In genomic region chr9:21237368-21238003, GRCm38 (mm10) we compare ENCODE assay signal across 8 mouse cellular contexts. TPM values are rescaled to one million over a fixed set of nuclear protein-coding genes. Genes with fewer than 3 reads are reported as not detected.
DNase-seq lines count a peak whose midpoint lies in the region; ATAC-seq lines count a peak whose summit lies in the region.

No protein-coding gene starts in this region.

- H3K9ac ChIP-seq in forebrain, embryonic 11.5 days (ENCODE audit: low read length): peak overlapping the region; percentile 98
- peak overlapping the region; percentile 98 for H3K9ac ChIP-seq in intestine, embryonic 15.5 days

- H3K4me2 ChIP-seq in forebrain, embryonic 11.5 days (ENCODE audit: low read depth, low read length, severe bottlenecking): peak overlapping the region; percentile 82
- H3K4me2 ChIP-seq in intestine, embryonic 15.5 days (replicated peaks): peak overlapping the region; percentile 76

- peak overlapping the region; percentile 95 for H3K4me3 ChIP-seq in forebrain, embryonic 11.5 days (ENCODE audit: low read depth, low read length)
- peak overlapping the region; percentile 97 for H3K4me3 ChIP-seq in intestine, embryonic 15.5 days (replicated peaks)

- peaks cover 6% of the 10 kb centered on the region; the same call in 1 of the 2 replicates for H3K27me3 ChIP-seq in forebrain, embryonic 11.5 days (ENCODE audit: control insufficient read depth, insufficient read depth, low read length)
- H3K27me3 ChIP-seq in intestine, embryonic 15.5 days (replicated peaks): 0 out of 2 replicates have a peak, but pooled peaks cover 4% of the 10 kb centered on the region

- H3K9me3 ChIP-seq in forebrain, embryonic 11.5 days (ENCODE audit: control insufficient read depth, low read length): no peaks in the 10 kb centered on the region
- H3K9me3 ChIP-seq in intestine, embryonic 15.5 days: no peaks in the 10 kb centered on the region

- peaks cover 10% of the 10 kb centered on the region for H3K4me1 ChIP-seq in forebrain, embryonic 11.5 days (replicated peaks; ENCODE audit: control insufficient read depth, insufficient read depth, low read length)
- peaks cover 21% of the 10 kb centered on the region for H3K4me1 ChIP-seq in intestine, embryonic 15.5 days (replicated peaks)

- H3K27ac ChIP-seq in forebrain, embryonic 11.5 days (ENCODE audit: low read depth, low read length): peak overlapping the region; percentile 68
- H3K27ac ChIP-seq in intestine, embryonic 15.5 days: peak overlapping the region; percentile 93

- DNase-seq in right cerebral cortex, adult 2 months (ENCODE audit: low spot score in 2 of 2): peak; percentile 36 to 42
- DNase-seq in right cerebral cortex, postnatal 36 days (ENCODE audit: low spot score in 2 of 2): no peak
- DNase-seq in brain, adult 2 months (ENCODE audit: low read depth, low spot score): peak; percentile 65
- peak; percentile 74 for DNase-seq in forebrain, embryonic 11.5 days (ENCODE audit: low spot score)
- DNase-seq in spleen, postnatal 4 days (ENCODE audit: low spot score in 2 of 2): peak; percentile 63 to 82
- DNase-seq in layer of hippocampus, postnatal 25 days (ENCODE audit: extremely low spot score in 1 of 2, low spot score in 1 of 2): no peak

- WGBS in forebrain, embryonic 11.5 days: 21% methylated on average over 19 of the region's 19 CpGs
- 17% methylated on average over 19 of the region's 19 CpGs for WGBS in intestine, embryonic 15.5 days

- ATAC-seq in forebrain, embryonic 11.5 days (replicated peaks; ENCODE audit: low FRiP score): 0 out of 2 replicates have a peak, but pooled peaks have one; percentile 6
- ATAC-seq in intestine, embryonic 15.5 days: peak; percentile 13; the same call in 1 of the 2 replicates
- ATAC-seq in megakaryocyte, adult 5-6 weeks (ENCODE audit: poor library complexity, severe bottlenecking): peak; percentile 62

- H3K36me3 ChIP-seq in forebrain, embryonic 11.5 days (ENCODE audit: control insufficient read depth, insufficient read depth, low read length): no peaks in the 10 kb centered on the region; the same call in 1 of the 2 replicates
- H3K36me3 ChIP-seq in intestine, embryonic 15.5 days: peaks cover 10% of the 10 kb centered on the region

RNA-seq across cellular contexts. Expression of gene Keap1, which starts 1.7 kb away (rescaled TPM):
- polyA plus RNA-seq in forebrain, embryonic 11.5 days (2014; fragmentation: Nextera tagmentation; extraction: Ambion mirVana): 35.9 and 41.3 TPM in 2 replicates
- 55.8 and 59.8 TPM in 2 replicates for polyA plus RNA-seq in intestine, embryonic 15.5 days (2015; fragmentation: Nextera tagmentation; extraction: Ambion mirVana)
- total RNA-seq in megakaryocyte, adult 5-6 weeks (2015): 17.7 and 18.8 TPM in 2 replicates
- 34.0 and 36.9 TPM in 2 replicates for total RNA-seq in megakaryocyte, adult 5-6 weeks (2017)
- 10 to 100 TPM; 56.7 to 60.1 TPM for total RNA-seq in layer of hippocampus, postnatal 25 days (2021)

RNA-seq across cellular contexts. Expression of gene S1pr5, which starts 10.8 kb away (rescaled TPM):
- polyA plus RNA-seq in forebrain, embryonic 11.5 days (2014; fragmentation: Nextera tagmentation; extraction: Ambion mirVana): 0.09 and 0.11 TPM in 2 replicates
- polyA plus RNA-seq in intestine, embryonic 15.5 days (2015; fragmentation: Nextera tagmentation; extraction: Ambion mirVana): not detected in 2 replicates
- total RNA-seq in megakaryocyte, adult 5-6 weeks (2015): 3.6 and 4.0 TPM in 2 replicates
- 7.9 and 9.0 TPM in 2 replicates for total RNA-seq in megakaryocyte, adult 5-6 weeks (2017)
- 10 to 100 TPM; 13.1 to 14.5 TPM for total RNA-seq in layer of hippocampus, postnatal 25 days (2021)

RNA-seq across cellular contexts. Expression of gene Atg4d, which starts 27.6 kb away (rescaled TPM):
- polyA plus RNA-seq in forebrain, embryonic 11.5 days (2014; fragmentation: Nextera tagmentation; extraction: Ambion mirVana): 55.7 and 57.9 TPM in 2 replicates
- polyA plus RNA-seq in intestine, embryonic 15.5 days (2015; fragmentation: Nextera tagmentation; extraction: Ambion mirVana): 50.0 and 55.1 TPM in 2 replicates
- total RNA-seq in megakaryocyte, adult 5-6 weeks (2015): 14.6 and 15.0 TPM in 2 replicates
- 13.5 and 19.3 TPM in 2 replicates for total RNA-seq in megakaryocyte, adult 5-6 weeks (2017)
- total RNA-seq in layer of hippocampus, postnatal 25 days (2021): 10 to 100 TPM; 39.1 to 40.0 TPM

RNA-seq across cellular contexts. Expression of gene Kri1, which starts 50.3 kb away (rescaled TPM):
- 16.3 and 22.3 TPM in 2 replicates for polyA plus RNA-seq in forebrain, embryonic 11.5 days (2014; fragmentation: Nextera tagmentation; extraction: Ambion mirVana)
- 11.1 and 15.4 TPM in 2 replicates for polyA plus RNA-seq in intestine, embryonic 15.5 days (2015; fragmentation: Nextera tagmentation; extraction: Ambion mirVana)
- 28.0 and 28.4 TPM in 2 replicates for total RNA-seq in megakaryocyte, adult 5-6 weeks (2015)
- 53.6 and 76.9 TPM in 2 replicates for total RNA-seq in megakaryocyte, adult 5-6 weeks (2017)
- total RNA-seq in layer of hippocampus, postnatal 25 days (2021): 10 to 100 TPM; 36.4 to 48.4 TPM

RNA-seq across cellular contexts. Expression of gene Cdkn2d, which starts 53.7 kb away (rescaled TPM):
- 58.6 and 60.8 TPM in 2 replicates for polyA plus RNA-seq in forebrain, embryonic 11.5 days (2014; fragmentation: Nextera tagmentation; extraction: Ambion mirVana)
- 38.4 and 42.1 TPM in 2 replicates for polyA plus RNA-seq in intestine, embryonic 15.5 days (2015; fragmentation: Nextera tagmentation; extraction: Ambion mirVana)
- 132 and 138 TPM in 2 replicates for total RNA-seq in megakaryocyte, adult 5-6 weeks (2015)
- 65.6 and 75.3 TPM in 2 replicates for total RNA-seq in megakaryocyte, adult 5-6 weeks (2017)
- 10 to 100 TPM; 53.6 to 61.7 TPM for total RNA-seq in layer of hippocampus, postnatal 25 days (2021)

Comparison
In these comparisons a context has a peak if more than half of its experiments do, and no peak if none do; other contexts are left out.
1. DNase-seq: peak in right cerebral cortex, adult 2 months (2 of 2), brain, adult 2 months (single experiment), forebrain, embryonic 11.5 days (single experiment) and spleen, postnatal 4 days (2 of 2); none in right cerebral cortex, postnatal 36 days (0 of 2) and layer of hippocampus, postnatal 25 days (0 of 2).
2. ATAC-seq: peak in every context shown above with its lines; median percentile 62 in megakaryocyte, adult 5-6 weeks; 13 in intestine, embryonic 15.5 days; 6 in forebrain, embryonic 11.5 days.